Mouse (Mus musculus): ENCODE measurements around the gene Gm48551. TPM values are rescaled to one million over a fixed set of nuclear protein-coding genes. Genes with fewer than 3 reads are reported as not detected.

The Gm48551 gene
- total RNA-seq (2023), result 4.5 TPM

GRCm38 (mm10) chr10:81383802-81384604, at the start of gene Gm48551, which contains the start of gene Dohh:
TSS of gene Gm48551 (plus strand) at chr10:81384466.
TSS of gene Dohh (plus strand) at chr10:81384428.

GRCm38 (mm10) chr10:81342686-81343505, 41.4 kb upstream of the Gm48551 start, which contains the start of gene Gipc3:
TSS of gene Gipc3 (minus strand) at chr10:81343266.

GRCm38 (mm10) chr10:81350351-81351063, 33.8 kb upstream of the Gm48551 start, which contains the start of gene Hmg20b:
TSS of gene Hmg20b (minus strand) at chr10:81350480.

GRCm38 (mm10) chr10:81356991-81357844, 27.0 kb upstream of the Gm48551 start, which contains the start of gene Mfsd12:
TSS of gene Mfsd12 (plus strand) at chr10:81357491.

GRCm38 (mm10) chr10:81365672-81366476, 18.4 kb upstream of the Gm48551 start, which contains the start of gene 4930404N11Rik:
TSS of gene 4930404N11Rik (minus strand) at chr10:81365816.

GRCm38 (mm10) chr10:81377793-81378552, 6.3 kb upstream of the Gm48551 start, which contains the start of gene Fzr1:
TSS of gene Fzr1 (minus strand) at chr10:81378516.

GRCm38 (mm10) chr10:81388505-81389055, 4.3 kb downstream of the Gm48551 start, which contains the start of gene Gm48552:
TSS of gene Gm48552 (plus strand) at chr10:81389005.

GRCm38 (mm10) chr10:81392781-81393185, 8.5 kb downstream of the Gm48551 start, which contains the start of gene Smim24:
TSS of gene Smim24 (plus strand) at chr10:81393051.

Other genes starting within 250 kb of the Gm48551 start
- 49.1 TPM for gene Zbtb7a, start 249.2 kb upstream of the Gm48551 start, total RNA-seq (2023)
- 35.3 TPM for gene Pias4, start 216.5 kb upstream of the Gm48551 start, total RNA-seq (2023)
- gene Eef2, start 207.8 kb upstream of the Gm48551 start, total RNA-seq (2023), result 2,404 TPM
- 57.0 TPM for gene Dapk3, start 201.5 kb upstream of the Gm48551 start, total RNA-seq (2023)
- gene 4930442H23Rik, start 200.6 kb upstream of the Gm48551 start, total RNA-seq (2023), result not detected
- not detected for gene Nmrk2, start 182.4 kb upstream of the Gm48551 start, total RNA-seq (2023)
- gene Atcay, start 153.6 kb upstream of the Gm48551 start, total RNA-seq (2023), result 0.85 TPM
- 10.6 TPM for gene Zfr2, start 151.3 kb upstream of the Gm48551 start, total RNA-seq (2023)
- 16.6 TPM for gene Matk, start 131.5 kb upstream of the Gm48551 start, total RNA-seq (2023)
- gene Mrpl54, start 117.5 kb upstream of the Gm48551 start, total RNA-seq (2023), result 110 TPM
- gene Apba3, start 117.5 kb upstream of the Gm48551 start, total RNA-seq (2023), result 31.3 TPM
- gene Tjp3, start 92.9 kb upstream of the Gm48551 start, total RNA-seq (2023), result 4.2 TPM
- 110 TPM for gene Pip5k1c, start 91.5 kb upstream of the Gm48551 start, total RNA-seq (2023)
- gene Cactin, start 63.4 kb upstream of the Gm48551 start, total RNA-seq (2023), result 42.7 TPM
- gene Tbxa2r, start 55.7 kb upstream of the Gm48551 start, total RNA-seq (2023), result 16.5 TPM
- 0.21 TPM for gene Gipc3, start 41.2 kb upstream of the Gm48551 start, total RNA-seq (2023)
- 51.8 TPM for gene Hmg20b, start 34.0 kb upstream of the Gm48551 start, total RNA-seq (2023)
- gene Mfsd12, start 27.0 kb upstream of the Gm48551 start, total RNA-seq (2023), result 4.4 TPM
- gene 4930404N11Rik, start 18.6 kb upstream of the Gm48551 start, total RNA-seq (2023), result 4.9 TPM
- 35.7 TPM for gene Fzr1, start 6.0 kb upstream of the Gm48551 start, total RNA-seq (2023)
- gene Dohh, start within 50 bp of the Gm48551 start, total RNA-seq (2023), result 28.8 TPM
- gene Gm48552, start 4.5 kb downstream of the Gm48551 start, total RNA-seq (2023), result 3.5 TPM
- 3.1 TPM for gene Smim24, start 8.6 kb downstream of the Gm48551 start, total RNA-seq (2023)
- gene Nfic, start 71.2 kb downstream of the Gm48551 start, total RNA-seq (2023), result 21.0 TPM
- not detected for gene Celf5, start 98.2 kb downstream of the Gm48551 start, total RNA-seq (2023)
- 148 TPM for gene Ncln, start 111.9 kb downstream of the Gm48551 start, total RNA-seq (2023)
- 110 TPM for gene S1pr4, start 115.7 kb downstream of the Gm48551 start, total RNA-seq (2023)
- gene Gna15, start 139.8 kb downstream of the Gm48551 start, total RNA-seq (2023), result 2.1 TPM
- 15.2 TPM for gene Gna11, start 160.7 kb downstream of the Gm48551 start, total RNA-seq (2023)
- gene Aes, start 175.0 kb downstream of the Gm48551 start, total RNA-seq (2023), result 523 TPM
- gene Tle2, start 190.1 kb downstream of the Gm48551 start, total RNA-seq (2023), result 4.3 TPM
- gene Tle6, start 216.6 kb downstream of the Gm48551 start, total RNA-seq (2023), result not detected
- 4.0 TPM for gene BC025920, start 221.8 kb downstream of the Gm48551 start, total RNA-seq (2023)
- gene Sirt6, start 243.3 kb downstream of the Gm48551 start, total RNA-seq (2023), result 21.5 TPM
- 5.2 TPM for gene Ankrd24, start 244.1 kb downstream of the Gm48551 start, total RNA-seq (2023)

All from CD4-positive naive resting alpha-beta T cell, adult 76 days (primary cell).